Mouse (Mus musculus) kidney, adult 9 months (tissue): ENCODE data around the gene Polr3k.

Experiments
- DNase-seq: peaks from one replicate; pipeline ENCODE4 v3.0.0; 2022

Polr3k gene

GRCm38 (mm10) chr2:181863791-181864535 lies at the start of gene Polr3k:
Polr3k (plus strand) TSS chr2:181864337.
- peak; percentile 97 for DNase-seq

GRCm38 (mm10) chr2:181829032-181829650 lies 35.0 kb upstream of the Polr3k start:
- DNase-seq, result no peak

GRCm38 (mm10) chr2:181832745-181833144 lies 31.4 kb upstream of the Polr3k start:
- DNase-seq, result no peak

DNA sequence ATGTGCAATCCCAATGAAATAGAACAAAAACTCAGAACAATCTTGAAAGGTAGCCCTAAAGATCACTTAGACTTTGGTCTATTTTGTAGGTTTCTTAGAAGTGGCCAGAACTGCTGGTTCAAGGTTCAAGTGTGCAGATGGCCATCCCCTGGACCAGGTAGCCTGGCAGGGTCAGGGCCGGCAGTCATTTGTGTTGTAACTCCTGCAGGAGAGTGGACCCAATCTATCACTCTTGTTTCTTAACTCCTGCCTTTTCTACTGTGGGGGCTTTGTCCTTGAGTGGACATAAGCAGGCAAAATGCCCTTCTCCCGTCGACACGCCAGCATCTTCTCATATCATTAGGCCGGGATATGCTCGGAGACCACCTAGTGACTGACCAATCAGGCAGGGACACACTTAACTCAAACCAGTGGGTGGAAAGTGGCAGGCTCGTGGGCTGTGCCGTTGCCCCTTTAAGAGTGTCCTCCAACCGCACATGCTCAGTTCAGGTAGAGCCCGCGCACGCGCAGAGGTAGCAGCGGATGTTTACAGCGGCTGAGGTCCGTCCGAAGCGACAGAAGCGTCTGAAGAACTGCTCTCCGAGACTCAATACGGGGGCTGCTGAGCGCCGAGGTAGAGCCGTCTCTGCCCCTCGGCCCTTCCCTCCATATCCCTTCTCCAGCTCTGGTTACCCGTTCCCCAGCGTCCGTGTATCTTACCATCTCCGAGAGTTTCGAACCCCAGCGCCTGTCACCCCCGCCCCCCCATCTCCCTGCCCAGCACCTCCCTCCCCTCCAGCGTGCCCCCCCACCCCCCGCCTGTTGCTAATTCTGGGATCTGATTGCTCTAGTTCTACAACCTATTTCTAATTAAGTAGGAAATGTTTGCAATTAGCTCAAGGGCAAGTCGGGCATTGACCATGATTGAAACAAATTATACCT lies 26.5 kb upstream of the Polr3k start, which contains the start of gene Pcmtd2:
Gene Pcmtd2, plus strand, starts transcription at position 483 of the 921 bp plus-strand sequence.
- DNase-seq, result peak; percentile 95

DNA sequence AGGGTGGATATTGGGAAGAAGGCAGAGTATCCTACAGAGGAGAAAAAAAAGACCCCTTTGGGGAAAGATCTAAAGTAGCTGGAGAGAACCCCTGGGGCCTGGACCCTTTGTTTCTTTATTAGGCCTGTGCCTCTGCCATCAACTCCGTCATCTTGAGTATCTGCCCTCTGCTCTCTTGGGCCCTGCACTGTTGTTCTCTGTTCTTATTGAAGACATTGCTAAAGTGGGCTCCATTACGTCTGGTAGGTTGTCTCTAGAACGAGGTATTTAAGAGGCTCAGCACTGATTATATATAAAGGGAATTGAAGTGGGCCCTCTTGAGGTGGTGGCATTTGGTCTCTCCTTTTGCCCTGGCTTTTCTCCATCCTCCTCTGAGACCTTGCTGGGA lies 25.9 kb upstream of the Polr3k start:
- DNase-seq, result peak; percentile 28

GRCm38 (mm10) chr2:181845709-181846394 lies 18.3 kb upstream of the Polr3k start:
- DNase-seq, result no peak

DNA sequence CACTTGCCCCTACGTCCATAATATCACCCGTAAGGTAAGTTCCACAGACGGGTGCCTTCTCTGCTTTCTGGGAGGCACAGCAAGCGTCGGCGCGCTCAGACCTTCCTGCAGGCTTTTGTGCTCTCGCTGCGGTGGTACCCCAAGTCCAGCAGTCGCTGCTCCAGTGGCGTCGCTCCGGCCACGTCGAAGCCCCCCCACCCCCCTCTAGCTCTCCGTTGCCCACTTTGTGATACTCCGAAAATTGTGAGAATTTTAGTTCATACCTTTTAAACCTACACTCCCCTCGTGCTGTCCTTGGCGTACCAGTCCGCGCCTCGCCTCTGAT lies 361 bp downstream of the Polr3k start:
- no peak for DNase-seq

- DNase-seq, result peak; percentile 84
Observed at GRCm38 (mm10) chr2:181866931-181867330, 2.8 kb downstream of the Polr3k start.

DNA sequence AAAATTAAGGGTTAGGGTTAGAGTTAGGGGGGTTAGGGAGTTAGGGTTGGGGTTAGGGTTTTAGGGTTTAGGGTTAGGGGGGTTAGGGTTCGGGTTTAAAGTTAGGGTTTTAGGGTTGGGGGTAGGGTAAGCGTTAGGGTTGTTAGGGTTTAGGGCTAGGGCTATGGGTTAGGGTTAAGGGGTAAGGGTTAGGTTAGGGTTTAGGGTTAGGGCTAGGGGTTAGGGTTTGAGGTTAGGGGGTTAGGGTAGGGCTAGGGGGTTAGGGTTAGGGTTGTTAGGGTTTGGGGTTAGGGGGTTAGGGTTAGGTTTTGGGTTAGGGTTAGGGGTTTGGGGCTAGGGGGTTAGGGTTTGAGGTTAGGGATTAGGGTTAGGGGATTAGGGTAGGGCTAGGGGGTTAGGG lies 6.9 kb downstream of the Polr3k start:
- no peak for DNase-seq

DNA sequence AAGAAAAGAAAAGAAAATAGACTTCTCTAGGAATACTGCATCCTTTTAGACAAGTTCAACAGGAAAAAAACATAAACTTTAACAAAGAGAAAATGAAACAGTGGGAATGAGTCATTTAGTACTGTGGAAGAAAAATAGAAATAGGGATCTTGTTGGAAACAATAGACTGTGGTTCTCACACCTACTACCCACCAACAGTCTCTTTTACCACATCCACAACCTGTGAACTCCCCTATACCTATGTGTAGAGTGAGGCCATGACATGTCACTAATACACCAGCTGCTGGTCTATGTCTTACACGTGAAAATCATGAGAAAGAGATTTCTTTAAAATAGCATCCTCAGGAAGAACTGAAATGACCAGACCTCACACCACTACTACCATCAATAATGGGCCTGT lies 14.8 kb downstream of the Polr3k start:
- no peak for DNase-seq

DNA sequence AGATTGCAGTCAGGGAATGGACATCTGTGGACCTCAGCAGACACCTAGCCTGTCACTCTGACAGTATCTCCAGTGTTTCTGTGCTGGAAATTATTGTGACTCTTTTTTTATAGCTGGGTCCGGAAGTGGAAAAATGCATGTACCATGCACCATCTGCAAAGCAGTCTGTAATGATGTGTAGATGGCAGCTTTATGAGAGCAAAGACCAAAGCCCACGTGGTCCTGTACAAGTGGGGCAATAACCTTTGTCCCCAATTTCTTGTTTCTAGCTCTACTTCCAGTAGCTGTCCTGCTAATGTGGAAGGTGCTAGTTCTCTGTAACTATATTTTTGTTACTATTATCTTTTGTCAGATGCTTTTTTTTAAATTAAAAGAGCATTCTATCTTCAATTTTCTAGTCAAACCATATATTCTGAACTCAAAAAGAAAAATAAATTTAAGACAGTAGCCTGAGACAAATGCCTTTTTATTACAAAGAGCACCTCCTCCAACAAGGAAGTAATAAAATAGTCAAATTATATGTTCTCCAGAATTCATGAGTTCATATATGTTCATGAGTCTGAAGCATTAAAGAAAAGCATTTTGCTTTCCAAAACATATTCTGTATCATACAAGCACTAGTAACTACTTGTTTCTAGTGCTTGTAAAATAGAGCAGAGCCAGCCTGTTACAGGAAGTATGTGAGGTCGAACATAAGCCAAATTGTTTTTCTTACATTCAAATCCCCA lies 19.0 kb downstream of the Polr3k start:
- peak; percentile 37 for DNase-seq

GRCm38 (mm10) chr2:181917861-181918260 lies 53.7 kb downstream of the Polr3k start:
- DNase-seq, result no peak

DNA sequence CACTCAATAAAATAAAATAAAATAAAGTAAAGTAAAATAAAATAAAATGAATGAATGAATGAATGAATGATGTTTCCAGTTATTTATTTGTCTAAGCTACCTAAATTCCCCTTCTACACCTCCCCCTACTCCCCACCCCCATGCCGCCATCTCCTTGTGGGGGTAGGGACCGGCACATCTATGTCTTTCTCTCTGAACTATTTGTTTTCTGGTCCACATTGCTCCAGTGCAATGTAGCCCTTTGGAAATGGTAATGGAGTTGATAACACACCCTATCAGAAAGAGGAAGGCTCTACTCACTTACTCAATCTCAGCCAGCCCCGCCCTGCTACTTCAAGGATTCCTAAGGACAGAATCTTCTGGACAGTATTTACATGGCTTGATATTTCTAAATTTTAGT lies 54.4 kb downstream of the Polr3k start:
- no peak for DNase-seq
